Mouse (Mus musculus): ENCODE data around the gene Ppm1a.
A peak's percentile ranks its signal among the peaks of the same experiment; 100 is the strongest.

The Ppm1a gene

DNA sequence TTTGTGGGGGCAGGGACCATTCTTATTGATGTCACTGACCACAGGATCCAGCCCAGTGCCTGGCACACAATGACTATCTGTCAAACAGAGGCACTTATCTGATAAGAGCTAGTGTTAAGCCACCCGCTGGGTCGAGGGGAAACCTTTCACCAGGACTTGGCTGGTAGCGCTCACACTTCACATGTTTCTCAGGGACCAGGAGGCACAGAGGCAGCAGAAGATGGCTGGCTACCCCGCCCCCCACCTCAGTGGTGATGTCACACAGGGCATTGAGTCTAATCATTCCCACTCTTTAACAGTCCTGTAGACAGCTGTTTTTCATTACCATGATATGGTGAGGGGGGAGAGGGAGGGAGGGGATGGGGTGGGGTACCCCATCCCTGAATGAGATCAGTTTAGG lies at the start of gene Ppm1a:
TSS of gene Ppm1a (plus strand) at position 370 of the 400 bp plus-strand sequence.
- DNase-seq (ENCODE audit: low spot score) = peak; percentile 34

GRCm38 (mm10) chr12:72709981-72710380 lies 47.3 kb upstream of the Ppm1a start:
- peak; percentile 43 for DNase-seq (ENCODE audit: low spot score)

DNA sequence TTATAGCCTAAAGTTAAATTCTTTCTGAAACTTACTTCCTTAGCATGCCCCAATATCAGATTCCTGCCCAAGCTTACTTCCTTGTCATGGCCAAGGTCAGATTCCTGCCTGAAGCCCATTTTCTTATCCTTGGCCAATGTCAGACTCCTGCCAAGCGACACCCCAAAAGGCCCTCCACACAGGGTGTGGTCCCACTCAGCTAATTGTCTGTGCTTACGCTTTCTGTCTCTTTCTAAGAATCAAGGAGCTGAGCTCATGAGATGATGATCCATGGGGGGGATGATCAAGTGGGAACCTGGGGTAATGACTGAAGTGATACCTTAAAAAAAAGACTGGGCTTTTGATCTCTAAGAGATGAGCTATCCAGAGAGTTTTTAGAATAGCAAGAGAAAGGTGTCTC lies 42.4 kb upstream of the Ppm1a start:
- DNase-seq (ENCODE audit: low spot score) = no peak

DNA sequence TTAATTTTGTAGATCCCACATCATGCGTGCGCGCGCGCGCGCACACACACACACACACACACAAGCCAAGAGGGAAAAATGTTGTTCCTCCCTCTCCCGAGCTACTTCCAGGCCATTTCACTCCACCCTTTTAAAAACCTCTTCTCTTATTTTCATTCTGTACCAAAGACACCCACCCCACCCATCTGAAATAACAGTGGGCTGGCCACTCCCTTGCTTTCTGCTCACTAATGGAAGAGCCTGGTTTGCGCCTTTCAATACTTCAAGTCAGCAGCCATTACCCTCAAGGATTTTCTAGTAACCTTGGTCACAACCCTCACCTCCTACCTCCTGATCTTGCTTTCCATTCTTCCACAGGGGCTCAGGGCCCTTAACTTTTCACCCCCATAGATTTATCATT lies 41.4 kb upstream of the Ppm1a start:
- no peak for DNase-seq (ENCODE audit: low spot score)

- no peak for DNase-seq (ENCODE audit: low spot score)
Measured at GRCm38 (mm10) chr12:72719046-72719445, 38.2 kb upstream of the Ppm1a start.

DNA sequence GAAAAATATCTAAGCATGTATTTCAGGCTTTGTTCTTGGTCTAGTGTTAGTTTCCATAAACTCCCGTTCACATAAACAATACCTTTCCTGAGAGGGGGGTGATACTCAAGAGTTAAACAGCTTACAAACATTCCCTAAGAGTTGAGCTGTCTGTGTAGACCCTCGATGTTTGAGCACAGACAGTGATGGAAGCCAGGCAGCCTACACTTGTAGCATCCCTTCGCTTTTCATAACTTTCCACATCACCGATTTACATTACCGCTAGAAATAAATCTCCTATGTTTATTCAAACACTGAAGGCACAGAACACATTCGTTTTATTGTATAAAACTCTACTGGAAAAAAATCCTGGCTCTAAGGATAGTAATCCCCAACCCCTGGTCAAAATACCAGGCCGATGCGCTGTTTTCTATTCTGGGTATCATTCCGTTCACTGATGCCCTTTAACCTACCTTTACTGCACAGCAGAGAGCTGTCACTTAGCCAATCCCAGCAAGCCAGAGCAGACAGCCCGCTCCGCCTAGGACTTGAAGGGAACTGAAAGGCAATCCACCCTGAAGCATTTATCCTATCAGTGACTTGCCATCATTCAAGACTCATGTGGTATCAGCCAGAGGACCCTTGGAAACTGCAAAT lies 37.7 kb upstream of the Ppm1a start:
- DNase-seq (ENCODE audit: low spot score) = no peak

DNA sequence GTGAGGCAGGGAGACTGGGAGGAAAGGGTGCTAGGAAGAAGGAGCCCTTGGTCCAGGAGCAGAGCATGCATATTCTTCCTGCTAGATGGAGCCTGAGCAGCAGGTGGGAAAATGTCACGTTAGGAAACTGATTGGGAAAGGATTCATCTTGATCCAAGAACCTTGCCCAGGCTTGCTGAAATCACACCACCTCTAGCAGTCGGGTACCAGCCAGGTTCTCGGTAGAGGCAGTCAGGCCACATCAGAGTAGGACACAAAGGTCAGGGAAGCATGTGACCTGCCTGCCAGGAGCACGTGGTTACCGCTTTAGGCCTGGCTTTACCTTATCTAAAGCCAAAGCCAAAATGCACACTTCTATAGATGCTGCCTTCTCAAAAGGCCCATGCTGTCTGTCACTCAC lies 35.5 kb upstream of the Ppm1a start:
- no peak for DNase-seq (ENCODE audit: low spot score)

GRCm38 (mm10) chr12:72723965-72724364 lies 33.3 kb upstream of the Ppm1a start:
- DNase-seq (ENCODE audit: low spot score) = no peak

DNA sequence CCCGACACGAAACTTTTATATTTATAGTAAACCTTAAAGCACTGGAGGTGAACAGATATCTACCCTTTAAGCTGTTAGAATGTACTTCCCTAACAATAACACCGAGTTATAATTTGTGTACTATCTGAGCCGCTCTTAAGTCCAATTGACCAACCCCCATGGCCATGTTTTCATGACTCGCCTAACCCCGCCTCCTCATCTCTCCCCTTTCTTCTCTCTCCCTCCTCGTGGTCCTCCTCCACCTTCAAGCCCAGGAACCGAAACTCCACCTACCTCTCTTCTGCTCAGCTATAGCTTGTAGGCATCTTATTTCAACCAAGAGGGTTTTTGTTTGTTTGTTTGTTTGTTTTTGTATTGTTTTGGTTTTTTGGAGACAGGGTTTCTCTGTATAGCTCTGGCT lies 30.2 kb upstream of the Ppm1a start:
- no peak for DNase-seq (ENCODE audit: low spot score)

GRCm38 (mm10) chr12:72727611-72728010 lies 29.6 kb upstream of the Ppm1a start:
- DNase-seq (ENCODE audit: low spot score) = no peak

- no peak for DNase-seq (ENCODE audit: low spot score)
Measured at GRCm38 (mm10) chr12:72734112-72734511, 23.1 kb upstream of the Ppm1a start.

GRCm38 (mm10) chr12:72741176-72741575 lies 16.1 kb upstream of the Ppm1a start:
- DNase-seq (ENCODE audit: low spot score) = peak; percentile 20

DNA sequence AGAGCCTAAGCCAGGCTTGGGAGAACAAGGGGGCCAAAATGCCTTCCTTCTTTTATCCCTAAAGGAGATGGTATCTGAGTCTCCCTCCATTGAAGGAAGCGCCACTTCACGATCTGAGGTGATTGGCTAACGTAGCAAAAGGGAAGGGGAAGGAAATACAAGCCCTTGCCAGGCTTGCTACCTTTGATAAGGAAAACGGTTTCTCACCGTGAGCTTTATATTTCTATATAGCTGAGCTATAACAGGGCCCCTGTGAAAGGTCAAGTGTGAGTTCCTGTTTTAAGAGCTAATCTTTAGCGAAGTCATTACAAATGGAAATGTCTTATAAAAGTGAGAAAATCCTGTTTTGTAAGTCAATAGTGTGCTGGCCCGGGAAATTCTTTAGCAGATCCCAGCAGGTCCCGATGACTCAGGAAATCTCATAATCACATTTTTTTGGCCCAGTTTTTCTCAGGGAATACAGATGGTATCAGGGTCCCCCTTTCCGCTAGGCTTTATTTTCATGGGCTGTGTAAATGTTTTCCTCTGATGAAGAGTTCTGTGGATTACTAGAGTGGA lies 12.4 kb upstream of the Ppm1a start:
- no peak for DNase-seq (ENCODE audit: low spot score)

- no peak for DNase-seq (ENCODE audit: low spot score)
Measured at GRCm38 (mm10) chr12:72745486-72745885, 11.8 kb upstream of the Ppm1a start.

- DNase-seq (ENCODE audit: low spot score) = no peak
Measured at GRCm38 (mm10) chr12:72748341-72748740, 8.9 kb upstream of the Ppm1a start.

GRCm38 (mm10) chr12:72748841-72749240 lies 8.4 kb upstream of the Ppm1a start:
- DNase-seq (ENCODE audit: low spot score) = no peak

DNA sequence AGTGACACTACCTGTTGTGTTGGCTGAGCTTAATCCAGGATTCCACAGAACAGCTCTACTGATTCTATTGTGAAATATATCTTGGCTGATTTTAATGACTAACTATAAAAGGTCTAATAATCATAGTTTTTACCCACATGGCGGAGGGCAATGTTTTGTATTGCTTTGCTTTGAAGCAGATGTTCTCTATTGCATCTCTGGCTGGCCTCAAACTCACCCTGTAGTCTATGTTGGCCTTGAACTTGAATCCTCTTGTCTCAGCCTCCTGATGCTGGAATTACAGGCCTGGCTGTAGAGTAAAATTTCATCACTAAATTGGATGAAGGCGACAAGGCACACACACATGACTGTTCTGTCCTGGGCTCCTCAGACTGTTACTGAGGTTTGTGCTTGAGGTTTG lies 7.8 kb upstream of the Ppm1a start:
- DNase-seq (ENCODE audit: low spot score) = no peak

DNA sequence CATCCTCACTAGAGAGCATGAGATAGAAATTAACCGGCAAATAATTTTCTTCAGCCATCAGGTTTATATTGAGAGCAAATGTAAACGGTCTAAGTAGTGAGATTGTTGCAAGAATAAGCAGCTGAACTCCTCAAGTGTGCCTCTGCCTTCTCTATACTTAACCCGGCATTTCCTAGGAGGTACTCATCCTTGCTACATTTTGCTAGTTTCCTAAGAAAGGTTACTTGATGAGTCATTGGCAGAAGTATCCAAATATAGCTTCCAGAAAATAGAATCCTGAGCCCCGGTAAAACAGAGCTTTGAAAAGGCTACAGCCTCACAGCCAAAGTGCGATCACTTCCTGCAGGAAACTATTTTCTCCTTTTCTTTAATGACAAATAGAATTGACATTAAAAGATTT lies 7.2 kb upstream of the Ppm1a start:
- no peak for DNase-seq (ENCODE audit: low spot score)

GRCm38 (mm10) chr12:72750606-72751005 lies 6.6 kb upstream of the Ppm1a start:
- DNase-seq (ENCODE audit: low spot score) = no peak

- DNase-seq (ENCODE audit: low spot score) = no peak
Measured at GRCm38 (mm10) chr12:72757596-72757995, 341 bp downstream of the Ppm1a start.

DNA sequence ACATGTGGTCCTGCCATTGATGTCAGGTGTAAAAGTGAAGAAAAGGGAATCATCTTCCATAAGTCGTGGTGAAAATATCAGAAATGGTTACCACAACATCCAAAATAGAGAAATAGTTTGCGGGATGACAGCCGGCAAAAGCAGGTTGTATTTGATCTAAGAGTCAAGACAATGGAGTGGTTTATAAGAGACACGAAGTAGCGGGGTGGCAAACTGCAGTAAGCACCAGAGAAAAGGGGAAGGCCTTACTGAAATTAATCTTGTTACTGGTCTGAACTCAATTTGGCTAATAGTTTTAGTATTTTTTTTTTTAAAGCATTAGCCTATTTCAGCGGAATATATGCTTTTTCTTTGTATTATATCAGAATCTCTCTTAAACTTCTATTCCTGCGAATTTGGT lies 2.7 kb downstream of the Ppm1a start:
- no peak for DNase-seq (ENCODE audit: low spot score)

- DNase-seq (ENCODE audit: low spot score) = peak; percentile 98
Measured at GRCm38 (mm10) chr12:72760376-72761229, 3.3 kb downstream of the Ppm1a start.

DNA sequence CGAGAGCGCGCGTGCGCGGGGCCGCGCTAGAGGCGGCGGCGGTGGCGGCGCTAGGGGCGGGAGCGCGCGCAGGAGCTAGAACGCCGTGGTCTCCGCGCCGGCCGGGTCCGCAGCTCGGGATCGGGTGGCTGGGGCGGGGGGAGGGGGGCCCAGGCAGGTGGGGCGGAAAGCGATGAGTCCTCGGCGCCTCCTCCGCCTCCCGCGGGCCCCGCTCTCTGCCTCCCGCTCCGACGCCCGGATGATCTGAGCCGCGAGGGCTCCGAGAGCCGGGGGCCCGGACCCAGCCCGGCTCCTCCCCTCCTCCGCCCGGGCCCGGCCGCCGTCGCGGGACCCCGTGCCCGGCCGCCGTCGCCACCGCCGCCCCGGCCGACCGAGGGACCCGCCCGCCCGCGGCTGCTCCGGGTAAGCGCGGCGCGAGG lies 4.0 kb downstream of the Ppm1a start:
- DNase-seq (ENCODE audit: low spot score) = no peak
